Mouse (Mus musculus): ENCODE data around the gene Coro7.

GRCm38 (mm10) chr16:4611676-4612075, 67.9 kb downstream of the Coro7 start:
- no peak for TF ChIP-seq CTCF (IDR thresholded peaks at IDR 0.05; ENCODE audit: control insufficient read depth, insufficient read depth, insufficient read length)
- TF ChIP-seq USF1 (IDR thresholded peaks at IDR 0.05; ENCODE audit: low read depth): no peak
